Mouse (Mus musculus) gastrocnemius, adult 2 months (tissue): ENCODE results near the gene Gm10964. TPM values are rescaled to one million over a fixed set of nuclear protein-coding genes. Genes with fewer than 3 reads are reported as not detected.

Experiments used
- DNase-seq: peaks from one replicate; pipeline ENCODE4 v3.0.0; 2022
- H3K27ac ChIP-seq: fragments of 200-600 bp; 2 replicates; pipeline ENCODE4 v1.8.1; 2022; ENCODE audit warnings: mild to moderate bottlenecking
- H3K4me3 ChIP-seq: fragments of 200-600 bp; 2 replicates; pipeline ENCODE4 v1.8.1; 2022; ENCODE audit warnings: mild to moderate bottlenecking, moderate library complexity
- CTCF ChIP-seq: fragments of 200-600 bp; IDR thresholded peaks from 2 replicates; pipeline ENCODE4 v1.8.1; 2022; ENCODE audit warnings: antibody characterized with exemption, mild to moderate bottlenecking, moderate library complexity
- intact Hi-C: fragments of 180-260 bp; cut with DNase I; formaldehyde crosslinking; loops from one replicate; pipeline ENCODE4 v1.15.1; 2025
- long read RNA-seq, 2 experiments: library from polyadenylated mRNA; stranded (forward); transcript quantifications; one replicate each; pipeline ENCODE4 v2.0.0; 2021
- total RNA-seq, 2 experiments: library from RNA; stranded (reverse); gene quantifications; 2 replicates each; pipeline ENCODE4 v1.2.3; 2021

Gm10964 gene
- not detected for total RNA-seq
- long read RNA-seq, experiment 1, partial matches to known transcripts, result 0 of 3 reads
- long read RNA-seq, experiment 1, other reads (novel, unspliced or antisense), result 3 of 3 reads
- long read RNA-seq, experiment 2, partial matches to known transcripts, result 0 of 3 reads
- long read RNA-seq, experiment 2, other reads (novel, unspliced or antisense), result 3 of 3 reads

DNA sequence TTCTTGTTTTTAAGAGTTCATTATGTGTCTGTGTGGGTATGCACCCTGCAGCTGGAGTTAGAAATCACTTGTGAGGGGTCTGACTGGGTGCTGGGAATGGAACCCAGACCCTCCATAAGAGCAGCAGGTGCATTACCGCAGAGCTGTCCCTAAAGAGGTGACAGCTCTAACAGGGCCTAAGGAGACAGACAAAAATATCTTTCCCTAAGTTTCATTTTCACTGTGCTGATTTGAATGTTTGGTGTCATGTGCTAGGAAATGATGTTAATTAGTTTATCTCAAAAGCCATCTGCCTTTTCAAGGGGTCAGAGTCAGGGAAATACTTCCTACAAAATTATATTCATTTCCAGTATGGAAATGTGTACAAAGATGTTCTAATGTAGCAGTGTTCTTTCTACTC is at the start of gene Gm10964:
Gene Gm10964, plus strand, starts transcription at position 38 of the 400 bp plus-strand sequence.
- Histone ChIP-seq H3K4me3 (peak within 1 kb of the TSS; percentile 68), H3K27ac (peak within 1 kb of the TSS; percentile 72)
- no peak for TF ChIP-seq CTCF
- intact Hi-C loops, result loop anchor here (2.0 to 5.0 kb wide), 4 partner anchors 49 to 307 kb away; partner anchors contain the start of genes Ap4b1, Dclre1b and Gm43064
- no peak for DNase-seq

GRCm38 (mm10) chr3:103690506-103690905 is 48.7 kb upstream of the Gm10964 start:
- peak; percentile 33 for DNase-seq
- peak; percentile 45 for TF ChIP-seq CTCF
- intact Hi-C loops, result loop anchor here (2.0 kb wide), 1 partner anchor 48 kb away; the partner anchor contains the start of genes Gm10964 and Olfml3
- no peak overlapping the region for H3K27ac ChIP-seq
- H3K4me3 ChIP-seq, result no peak overlapping the region

GRCm38 (mm10) chr3:103695556-103695955 is 43.6 kb upstream of the Gm10964 start:
- intact Hi-C loops, result no loop called here
- H3K27ac ChIP-seq, result no peak overlapping the region
- H3K4me3 ChIP-seq, result no peak overlapping the region
- DNase-seq, result no peak
- no peak for TF ChIP-seq CTCF

DNA sequence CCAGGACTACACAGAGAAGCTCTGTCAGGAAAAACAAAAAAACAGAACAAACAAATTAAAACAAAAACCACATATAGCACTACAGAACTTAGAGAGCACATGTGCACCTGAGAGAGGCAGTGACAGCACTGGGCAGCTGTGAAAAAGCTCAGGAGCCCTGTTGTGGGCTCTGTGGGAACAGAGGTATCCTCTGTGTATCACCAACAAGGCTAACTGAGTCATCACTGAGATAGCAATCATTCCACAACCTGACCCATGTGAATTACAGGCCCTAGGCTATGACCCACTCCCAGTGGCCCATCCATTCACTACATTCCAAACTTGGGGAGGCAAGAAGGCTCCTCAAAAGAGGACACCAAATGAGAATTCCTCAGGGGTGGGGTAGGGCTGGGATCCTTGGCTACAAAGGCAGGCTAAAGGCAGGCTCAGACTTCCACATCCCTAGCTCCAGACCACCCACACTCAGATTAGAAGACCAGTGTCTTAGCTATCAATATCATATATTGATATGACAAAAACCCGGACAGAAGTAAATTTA is 42.7 kb upstream of the Gm10964 start:
- Histone ChIP-seq H3K27ac (no peak overlapping the region), H3K4me3 (no peak overlapping the region)
- no peak for DNase-seq
- intact Hi-C loops, result no loop called here
- TF ChIP-seq CTCF, result no peak

- no peak for DNase-seq
- H3K27ac ChIP-seq, result no peak overlapping the region
- intact Hi-C loops, result no loop called here
- TF ChIP-seq CTCF, result no peak
- H3K4me3 ChIP-seq, result no peak overlapping the region
These were observed 34.5 kb upstream of the Gm10964 start for GRCm38 (mm10) chr3:103704661-103705060.

DNA sequence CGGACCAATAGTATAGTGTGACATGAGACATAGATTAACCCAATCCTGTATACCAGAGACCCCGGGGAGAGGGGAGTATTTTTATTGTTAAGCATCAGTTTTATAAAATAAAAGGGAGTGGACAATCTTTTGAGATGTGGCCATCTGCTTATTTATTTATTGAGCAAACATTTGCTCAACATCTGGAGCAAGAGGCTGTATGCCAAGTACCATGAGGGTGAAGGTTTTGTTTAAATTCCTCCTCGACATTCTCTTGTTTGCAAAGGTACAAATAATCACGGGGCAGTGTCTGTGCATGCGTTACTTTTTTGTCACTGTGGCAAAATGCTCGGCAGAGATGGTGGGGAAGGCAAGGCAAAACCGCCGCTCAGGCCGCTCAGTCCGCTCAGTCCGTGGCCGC is 33.7 kb upstream of the Gm10964 start:
- TF ChIP-seq CTCF, result no peak
- no peak overlapping the region for H3K4me3 ChIP-seq
- intact Hi-C loops, result no loop called here
- no peak overlapping the region for H3K27ac ChIP-seq
- DNase-seq, result no peak

- Histone ChIP-seq H3K4me3 (no peak overlapping the region), H3K27ac (no peak overlapping the region)
- TF ChIP-seq CTCF, result no peak
- intact Hi-C loops, result no loop called here
- no peak for DNase-seq
These were observed 29.6 kb upstream of the Gm10964 start for GRCm38 (mm10) chr3:103709470-103710040.

DNA sequence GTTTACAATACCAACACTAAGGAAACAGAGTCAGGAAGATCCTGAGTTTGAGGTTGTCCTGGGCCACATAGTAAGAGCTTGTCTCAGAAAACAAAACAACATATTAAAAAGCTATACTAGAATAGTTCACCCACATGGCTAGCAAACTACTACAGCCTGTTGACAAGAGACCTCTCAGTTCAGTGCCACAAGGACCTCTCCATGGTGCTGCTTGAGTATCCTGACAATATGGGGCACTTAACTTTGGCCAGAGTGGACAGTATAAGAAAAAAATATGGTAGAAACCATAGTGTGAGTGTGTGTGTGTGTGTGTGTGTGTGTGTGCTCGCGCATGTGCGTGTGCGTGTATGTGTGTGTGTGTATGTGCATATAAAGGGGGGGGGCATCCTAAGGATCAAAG is 27.0 kb upstream of the Gm10964 start:
- Histone ChIP-seq H3K4me3 (no peak overlapping the region), H3K27ac (no peak overlapping the region)
- no peak for DNase-seq
- no peak for TF ChIP-seq CTCF
- intact Hi-C loops, result no loop called here

- DNase-seq, result no peak
- H3K4me3 ChIP-seq, result no peak overlapping the region
- intact Hi-C loops, result no loop called here
- TF ChIP-seq CTCF, result no peak
- no peak overlapping the region for H3K27ac ChIP-seq
These were observed 24.8 kb upstream of the Gm10964 start for GRCm38 (mm10) chr3:103714236-103714875.

DNA sequence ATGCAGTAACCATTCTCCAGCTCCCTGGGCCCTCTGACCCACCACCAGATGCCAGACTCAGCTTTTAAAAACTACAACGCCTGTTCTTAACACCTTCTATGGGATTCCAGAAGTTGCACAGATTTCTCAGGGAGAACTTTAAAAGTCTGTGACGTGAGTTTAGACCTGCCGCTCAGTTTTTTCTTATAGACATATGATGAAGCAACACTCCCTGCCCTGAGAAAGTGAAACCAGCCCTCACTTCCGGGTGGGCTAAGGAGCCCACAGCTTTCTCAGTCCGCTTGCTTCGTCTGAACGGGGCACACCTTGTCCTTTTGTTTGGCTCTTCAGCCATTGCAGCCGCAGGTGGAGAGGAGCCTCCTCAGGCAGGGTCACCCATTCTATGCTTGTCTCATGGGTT is 24.2 kb upstream of the Gm10964 start:
- Histone ChIP-seq H3K4me3 (no peak overlapping the region), H3K27ac (no peak overlapping the region)
- intact Hi-C loops, result no loop called here
- TF ChIP-seq CTCF, result no peak
- DNase-seq, result no peak

DNA sequence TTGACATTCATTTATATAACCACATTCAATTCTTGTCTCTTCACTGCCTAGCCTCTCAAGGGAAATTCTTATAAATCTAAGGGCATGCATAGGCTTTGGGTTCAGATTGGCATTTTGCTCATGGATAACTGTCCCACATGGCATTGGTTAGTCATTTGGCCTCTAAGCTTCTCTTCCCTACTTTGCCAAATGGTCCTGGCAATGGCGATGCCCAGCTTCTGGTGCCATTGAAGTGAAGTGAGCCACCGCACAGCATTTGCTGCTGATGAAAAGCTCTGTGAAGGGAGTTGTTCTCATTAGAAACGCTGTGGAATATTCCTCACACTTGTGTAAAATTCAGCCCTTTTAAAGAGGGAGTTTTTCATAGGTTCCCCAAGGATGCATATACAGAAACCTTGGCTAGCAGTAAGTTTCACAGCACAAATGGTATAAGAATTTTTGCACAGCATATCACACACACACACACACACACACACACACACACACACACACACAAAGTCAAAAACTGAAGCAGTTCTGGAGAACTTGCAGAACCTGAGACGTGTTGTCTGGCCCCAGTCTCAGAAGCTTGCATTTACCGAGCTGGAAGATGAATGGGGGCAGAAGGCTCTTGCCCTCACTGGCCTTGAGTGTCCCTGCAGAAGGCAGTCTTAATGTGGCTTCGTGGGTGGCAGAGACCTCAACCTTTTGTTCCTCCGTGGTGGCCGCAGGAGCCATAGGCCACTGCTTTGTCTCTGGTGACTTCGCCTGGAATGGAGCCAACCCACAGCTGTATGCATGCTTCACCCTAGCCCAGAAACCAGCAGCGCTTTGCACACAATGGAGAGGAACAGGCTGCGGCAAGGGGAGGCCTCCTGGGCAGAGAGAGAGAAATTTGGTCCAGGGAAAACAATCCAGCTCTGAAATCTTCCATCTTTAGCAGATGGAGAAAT is 23.1 kb upstream of the Gm10964 start:
- DNase-seq, result peak; percentile 44
- H3K27ac ChIP-seq, result peak overlapping the region; percentile 48; the same call in 1 of the 2 replicates
- TF ChIP-seq CTCF, result no peak

More for the DNA sequence above, 23.1 kb upstream of the Gm10964 start:
- intact Hi-C loops, result no loop called here
- H3K4me3 ChIP-seq, result no peak overlapping the region
